Mouse (Mus musculus): ENCODE measurements around the gene Arhgef12.

GRCm38 (mm10) chr9:43085686-43086285, 21.3 kb downstream of the Arhgef12 start:
- TF ChIP-seq ZC3H11A (IDR thresholded peaks at IDR 0.05; ENCODE audit: borderline replicate concordance, low read depth, low read length) (no peak), HCFC1 (IDR thresholded peaks at IDR 0.05; ENCODE audit: borderline replicate concordance, insufficient read depth, low read length) (no peak), CHD2 (IDR thresholded peaks at IDR 0.05; ENCODE audit: low read depth, low read length) (no peak), ZNF384 (IDR thresholded peaks at IDR 0.05; ENCODE audit: low read depth, low read length) (no peak)

All from ES-E14 (cell line).